Mouse (Mus musculus): Measurements from ENCODE around the gene Bloc1s1. TPM values are rescaled to one million over a fixed set of nuclear protein-coding genes. Genes with fewer than 3 reads are reported as not detected.

Bloc1s1 gene
- polyA plus RNA-seq (2015; fragmentation: Nextera tagmentation; extraction: Ambion mirVana), result 213 and 216 TPM in 2 replicates

DNA sequence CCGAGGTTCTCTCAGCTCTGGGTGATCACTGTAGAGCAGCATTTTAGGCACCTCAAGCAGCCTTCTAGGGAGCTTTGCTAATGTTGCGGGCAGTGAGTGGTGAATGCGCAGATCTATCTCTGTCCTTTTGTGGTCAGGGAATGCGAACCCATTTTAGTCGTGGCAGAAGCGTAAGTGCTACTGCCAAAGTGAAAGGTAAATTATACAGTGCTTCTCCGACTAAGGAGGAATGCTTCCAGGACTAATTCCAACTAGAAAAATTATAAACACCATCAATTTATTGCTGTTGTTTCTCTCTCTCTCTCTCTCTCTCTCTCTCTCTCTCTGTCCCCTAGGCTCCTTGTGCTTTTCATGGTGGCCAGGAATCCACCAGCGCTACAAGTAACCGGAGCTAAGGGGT lies at the start of gene Bloc1s1:
TSS of gene Bloc1s1 (minus strand) at position 101 of the 400 bp plus-strand sequence.
- Histone ChIP-seq H3K27me3 (ENCODE audit: control insufficient read depth, insufficient read depth, low read depth, low read length) (no peaks in the 10 kb centered on the region), H3K4me1 (replicated peaks; ENCODE audit: control insufficient read depth, insufficient read depth, low read length) (peaks cover 27% of the 10 kb centered on the region), H3K4me2 (ENCODE audit: low read depth, low read length) (peak within 1 kb of the TSS; percentile 94), H3K4me3 (ENCODE audit: low read length) (peak within 1 kb of the TSS; percentile 83), H3K27ac (ENCODE audit: low read length) (peak within 1 kb of the TSS; percentile 98), H3K36me3 (ENCODE audit: control insufficient read depth, insufficient read depth, low read length) (no peaks in the 10 kb centered on the region), H3K9ac (ENCODE audit: low read length) (peak within 1 kb of the TSS; percentile 83), H3K9me3 (ENCODE audit: control insufficient read depth, low read length) (no peaks in the 10 kb centered on the region)
- WGBS, result 57% methylated on average over 9 of the region's 9 CpGs
- no peak for ATAC-seq (ENCODE audit: low read depth)

DNA sequence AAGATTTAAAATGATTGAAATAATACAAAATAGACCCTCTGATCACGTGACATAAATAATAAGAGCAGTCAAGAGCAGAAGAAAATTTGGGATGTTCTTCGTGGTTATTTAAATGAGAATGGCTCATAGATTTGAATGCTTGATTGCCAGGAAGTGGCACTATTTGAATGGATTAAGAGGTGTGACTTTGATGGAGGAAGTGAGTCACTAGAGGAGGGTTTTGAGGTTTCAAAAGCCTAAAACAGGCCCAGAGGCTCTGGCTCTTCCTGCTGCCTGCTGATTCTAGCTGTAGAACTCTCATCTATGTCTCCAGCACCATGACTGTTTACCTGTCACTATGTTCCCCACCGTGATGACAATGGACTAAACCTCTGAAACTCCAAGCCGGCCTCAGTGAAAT lies 49.0 kb upstream of the Bloc1s1 start:
- 67% methylated on average over 4 of the region's 4 CpGs for WGBS
- no peaks in the 10 kb centered on the region for H3K9me3 ChIP-seq (ENCODE audit: control insufficient read depth, low read length)
- H3K4me3 ChIP-seq (ENCODE audit: low read length), result no peak overlapping the region
- no peaks in the 10 kb centered on the region for H3K27me3 ChIP-seq (ENCODE audit: control insufficient read depth, insufficient read depth, low read depth, low read length)
- no peaks in the 10 kb centered on the region for H3K36me3 ChIP-seq (ENCODE audit: control insufficient read depth, insufficient read depth, low read length)
- peaks cover 4% of the 10 kb centered on the region; the same call in 1 of the 2 replicates for H3K4me1 ChIP-seq (replicated peaks; ENCODE audit: control insufficient read depth, insufficient read depth, low read length)
- no peak overlapping the region for H3K27ac ChIP-seq (ENCODE audit: low read length)
- ATAC-seq (ENCODE audit: low read depth), result no peak
- H3K9ac ChIP-seq (ENCODE audit: low read length), result no peak overlapping the region
- no peak overlapping the region for H3K4me2 ChIP-seq (ENCODE audit: low read depth, low read length)

DNA sequence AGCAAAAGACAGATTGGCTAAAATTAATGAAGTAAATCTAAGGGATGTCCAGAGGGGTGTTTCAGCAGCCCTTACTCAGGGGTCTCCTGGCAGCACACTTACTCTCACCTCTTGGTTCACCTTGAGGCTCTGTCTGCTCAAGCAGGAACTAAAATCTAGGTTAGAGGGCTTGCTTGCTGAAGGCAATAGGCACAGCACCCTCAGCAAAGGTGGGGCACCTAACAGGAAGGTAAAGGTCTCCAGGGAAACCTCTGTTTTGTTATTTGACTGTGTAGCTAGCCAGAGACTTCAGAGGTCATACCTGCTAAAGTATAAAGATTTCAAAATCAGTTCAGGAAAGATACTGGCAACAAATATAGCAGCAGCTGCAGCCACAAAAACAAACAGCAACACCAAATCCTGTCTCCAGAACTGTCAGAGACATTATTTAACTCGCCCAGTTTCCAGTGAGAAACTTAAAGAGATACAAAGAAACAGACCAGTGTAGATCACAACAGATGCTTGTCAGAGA lies 47.0 kb upstream of the Bloc1s1 start:
- peaks cover 4% of the 10 kb centered on the region for H3K4me1 ChIP-seq (replicated peaks; ENCODE audit: control insufficient read depth, insufficient read depth, low read length)
- no peaks in the 10 kb centered on the region for H3K27me3 ChIP-seq (ENCODE audit: control insufficient read depth, insufficient read depth, low read depth, low read length)
- no peak for ATAC-seq (ENCODE audit: low read depth)
- H3K9ac ChIP-seq (ENCODE audit: low read length), result no peak overlapping the region
- no peaks in the 10 kb centered on the region for H3K9me3 ChIP-seq (ENCODE audit: control insufficient read depth, low read length)
- H3K4me3 ChIP-seq (ENCODE audit: low read length), result no peak overlapping the region
- WGBS, result 49% methylated on average over 1 of the region's 1 CpGs
- H3K4me2 ChIP-seq (ENCODE audit: low read depth, low read length), result no peak overlapping the region
- H3K36me3 ChIP-seq (ENCODE audit: control insufficient read depth, insufficient read depth, low read length), result no peaks in the 10 kb centered on the region
- no peak overlapping the region for H3K27ac ChIP-seq (ENCODE audit: low read length)

DNA sequence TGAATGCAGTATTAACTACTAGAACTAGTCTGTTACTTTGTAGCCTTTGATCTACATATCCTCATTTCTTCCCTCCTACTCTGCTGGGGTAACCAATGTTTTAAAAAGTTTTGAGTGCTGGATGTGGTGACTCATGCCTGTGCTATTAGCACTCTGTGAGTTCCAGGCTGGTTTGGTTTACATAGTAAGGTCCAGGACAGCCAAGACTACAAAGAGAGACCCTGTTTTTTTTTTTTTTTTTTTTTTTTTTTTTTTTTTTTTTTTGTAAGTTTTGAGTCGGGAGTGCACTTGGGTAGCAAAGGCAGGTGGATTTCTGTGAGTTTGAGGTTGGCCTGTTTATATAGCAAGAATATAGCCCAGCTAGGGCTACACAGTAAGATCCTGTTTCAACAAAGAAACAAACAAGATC lies 44.5 kb upstream of the Bloc1s1 start:
- Histone ChIP-seq H3K4me2 (ENCODE audit: low read depth, low read length) (no peak overlapping the region), H3K4me1 (replicated peaks; ENCODE audit: control insufficient read depth, insufficient read depth, low read length) (peaks cover 4% of the 10 kb centered on the region), H3K36me3 (ENCODE audit: control insufficient read depth, insufficient read depth, low read length) (no peaks in the 10 kb centered on the region), H3K27ac (ENCODE audit: low read length) (peak overlapping the region; percentile 69), H3K9me3 (ENCODE audit: control insufficient read depth, low read length) (no peaks in the 10 kb centered on the region), H3K4me3 (ENCODE audit: low read length) (no peak overlapping the region), H3K9ac (ENCODE audit: low read length) (0 out of 2 replicates have a peak overlapping the region, but pooled peaks have one; percentile 24), H3K27me3 (ENCODE audit: control insufficient read depth, insufficient read depth, low read depth, low read length) (no peaks in the 10 kb centered on the region)
- peak; percentile 92 for ATAC-seq (ENCODE audit: low read depth)
- WGBS, result 5% methylated on average over 1 of the region's 1 CpGs

DNA sequence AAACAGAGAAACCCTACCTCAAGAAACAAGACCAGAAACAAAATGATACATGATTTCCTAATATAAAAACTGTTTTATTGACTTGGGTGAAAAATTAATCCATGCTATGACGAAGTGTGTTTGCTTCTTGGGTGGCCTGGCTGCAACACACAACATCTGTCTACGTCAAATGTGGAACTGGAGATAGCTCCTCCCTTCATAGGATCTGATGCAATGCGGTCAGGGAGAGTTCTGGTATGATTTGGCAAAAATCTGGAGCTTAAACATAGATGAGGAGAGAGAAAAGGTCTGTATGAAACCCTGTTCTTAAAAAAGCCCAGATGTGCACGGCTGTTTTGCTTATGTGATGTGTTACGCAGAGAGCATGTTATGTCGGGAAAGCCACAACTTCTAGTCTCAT lies 42.0 kb upstream of the Bloc1s1 start:
- 62% methylated on average over 6 of the region's 6 CpGs for WGBS
- Histone ChIP-seq H3K27ac (ENCODE audit: low read length) (no peak overlapping the region), H3K9ac (ENCODE audit: low read length) (no peak overlapping the region), H3K36me3 (ENCODE audit: control insufficient read depth, insufficient read depth, low read length) (no peaks in the 10 kb centered on the region), H3K4me2 (ENCODE audit: low read depth, low read length) (no peak overlapping the region), H3K27me3 (ENCODE audit: control insufficient read depth, insufficient read depth, low read depth, low read length) (no peaks in the 10 kb centered on the region), H3K9me3 (ENCODE audit: control insufficient read depth, low read length) (no peaks in the 10 kb centered on the region), H3K4me1 (replicated peaks; ENCODE audit: control insufficient read depth, insufficient read depth, low read length) (peaks cover 4% of the 10 kb centered on the region), H3K4me3 (ENCODE audit: low read length) (no peak overlapping the region)
- ATAC-seq (ENCODE audit: low read depth), result peak; percentile 74

DNA sequence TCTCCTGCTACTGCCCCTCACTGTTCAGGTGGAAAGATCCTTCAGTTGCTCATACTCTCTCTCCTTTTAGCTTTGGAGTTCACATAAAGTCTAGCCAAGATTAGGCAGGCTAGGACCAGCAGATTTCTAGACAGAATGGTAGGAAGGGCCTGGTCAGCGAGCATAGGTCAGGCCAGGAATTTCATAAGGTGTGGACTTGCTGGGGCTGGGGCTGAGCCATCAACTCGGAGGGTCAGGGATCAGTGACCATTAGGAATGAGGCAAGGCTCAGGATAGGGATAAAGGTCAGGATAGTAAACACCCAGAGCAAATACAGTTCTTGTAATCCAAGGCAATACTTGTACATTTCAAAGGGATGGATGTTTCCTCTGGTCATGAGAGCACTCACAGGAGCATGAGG lies 41.1 kb upstream of the Bloc1s1 start:
- Histone ChIP-seq H3K9me3 (ENCODE audit: control insufficient read depth, low read length) (no peaks in the 10 kb centered on the region), H3K4me1 (replicated peaks; ENCODE audit: control insufficient read depth, insufficient read depth, low read length) (peaks cover 4% of the 10 kb centered on the region), H3K9ac (ENCODE audit: low read length) (no peak overlapping the region), H3K27me3 (ENCODE audit: control insufficient read depth, insufficient read depth, low read depth, low read length) (no peaks in the 10 kb centered on the region), H3K36me3 (ENCODE audit: control insufficient read depth, insufficient read depth, low read length) (no peaks in the 10 kb centered on the region), H3K4me3 (ENCODE audit: low read length) (no peak overlapping the region), H3K27ac (ENCODE audit: low read length) (no peak overlapping the region), H3K4me2 (ENCODE audit: low read depth, low read length) (no peak overlapping the region)
- no peak for ATAC-seq (ENCODE audit: low read depth)
- 52% methylated on average over 2 of the region's 2 CpGs for WGBS

DNA sequence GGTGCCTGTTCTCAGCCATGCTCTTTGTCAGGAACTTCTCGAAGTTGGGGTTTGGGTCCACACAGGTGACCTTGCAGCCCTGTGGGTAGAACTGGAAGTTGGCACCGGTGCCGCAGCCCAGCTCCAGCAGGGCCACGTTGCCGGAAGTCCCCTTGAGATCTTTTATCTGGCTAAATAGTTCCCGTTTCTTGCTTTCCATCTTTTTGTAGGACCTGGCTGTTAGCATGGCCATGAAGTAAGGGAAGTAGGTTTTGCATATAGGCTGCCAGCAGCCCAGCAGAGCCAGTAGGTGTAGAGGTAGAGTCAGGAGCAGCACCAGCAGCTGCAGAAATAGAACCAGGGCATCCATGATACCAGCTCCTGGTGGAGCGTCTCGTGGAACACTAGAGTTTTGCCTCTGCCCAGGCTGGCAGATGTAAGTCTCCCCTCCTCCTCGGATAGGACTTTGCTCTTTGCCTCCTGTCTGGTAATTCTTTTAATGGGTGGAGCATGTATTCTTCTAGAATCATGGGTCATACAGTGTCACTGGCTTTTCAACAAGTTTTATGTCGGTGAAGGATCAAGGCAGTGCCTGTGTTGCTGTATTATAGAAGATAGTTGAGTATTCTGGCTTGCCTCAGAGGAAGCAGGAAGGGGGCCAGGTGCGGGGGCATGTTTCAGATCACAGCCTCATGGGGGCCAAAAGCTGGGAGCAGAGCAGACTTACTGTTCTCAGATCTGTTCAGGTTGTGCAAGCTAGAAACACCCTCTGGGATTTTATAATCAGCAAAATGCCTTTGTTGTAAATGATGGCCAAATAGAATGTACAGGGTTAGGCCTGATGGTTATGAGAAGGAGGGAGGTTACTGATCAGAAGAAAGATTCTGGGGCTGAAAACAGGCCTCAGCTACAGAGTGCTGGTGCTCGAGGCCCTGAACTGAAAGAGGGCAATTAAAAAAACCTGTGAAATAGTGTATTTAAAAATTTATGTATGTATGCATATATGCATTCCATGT lies 37.1 kb upstream of the Bloc1s1 start, which contains the start of gene Mettl7b:
TSS of gene Mettl7b (minus strand) at position 399 of the 995 bp plus-strand sequence.
- H3K9me3 ChIP-seq (ENCODE audit: control insufficient read depth, low read length), result no peaks in the 10 kb centered on the region
- 71% methylated on average over 12 of the region's 12 CpGs for WGBS
- no peak for ATAC-seq (ENCODE audit: low read depth)
- H3K27me3 ChIP-seq (ENCODE audit: control insufficient read depth, insufficient read depth, low read depth, low read length), result no peaks in the 10 kb centered on the region
- no peaks in the 10 kb centered on the region for H3K36me3 ChIP-seq (ENCODE audit: control insufficient read depth, insufficient read depth, low read length)
- H3K4me1 ChIP-seq (replicated peaks; ENCODE audit: control insufficient read depth, insufficient read depth, low read length), result no peaks in the 10 kb centered on the region
- H3K4me3 ChIP-seq (ENCODE audit: low read length), result no peak within 1 kb of the TSS
- no peak within 1 kb of the TSS for H3K4me2 ChIP-seq (ENCODE audit: low read depth, low read length)
- H3K27ac ChIP-seq (ENCODE audit: low read length), result no peak within 1 kb of the TSS
- no peak within 1 kb of the TSS for H3K9ac ChIP-seq (ENCODE audit: low read length)

DNA sequence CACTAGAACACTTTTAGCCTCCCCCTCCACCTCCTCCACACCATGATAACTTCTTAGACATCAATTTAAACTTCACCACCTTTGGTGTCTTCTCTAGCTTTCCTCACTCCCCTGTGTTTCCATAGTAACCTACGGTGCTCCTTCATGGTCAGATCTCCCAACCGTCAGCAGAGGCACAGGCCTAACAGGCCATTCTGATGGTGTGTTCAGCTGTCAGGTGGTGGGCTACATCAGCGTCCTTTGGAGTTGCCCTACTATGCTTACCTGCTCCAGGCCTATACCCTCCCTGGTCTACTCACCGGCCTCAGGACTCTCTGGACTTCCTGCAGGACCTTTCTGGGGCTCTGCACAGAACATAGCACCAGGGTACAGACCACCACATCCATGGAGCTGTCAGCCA lies 36.3 kb upstream of the Bloc1s1 start:
- Histone ChIP-seq H3K4me2 (ENCODE audit: low read depth, low read length) (no peak overlapping the region), H3K36me3 (ENCODE audit: control insufficient read depth, insufficient read depth, low read length) (no peaks in the 10 kb centered on the region), H3K27me3 (ENCODE audit: control insufficient read depth, insufficient read depth, low read depth, low read length) (no peaks in the 10 kb centered on the region), H3K9ac (ENCODE audit: low read length) (no peak overlapping the region), H3K4me3 (ENCODE audit: low read length) (no peak overlapping the region), H3K9me3 (ENCODE audit: control insufficient read depth, low read length) (no peaks in the 10 kb centered on the region), H3K4me1 (replicated peaks; ENCODE audit: control insufficient read depth, insufficient read depth, low read length) (no peaks in the 10 kb centered on the region), H3K27ac (ENCODE audit: low read length) (no peak overlapping the region)
- ATAC-seq (ENCODE audit: low read depth), result no peak
- 55% methylated on average over 4 of the region's 4 CpGs for WGBS

DNA sequence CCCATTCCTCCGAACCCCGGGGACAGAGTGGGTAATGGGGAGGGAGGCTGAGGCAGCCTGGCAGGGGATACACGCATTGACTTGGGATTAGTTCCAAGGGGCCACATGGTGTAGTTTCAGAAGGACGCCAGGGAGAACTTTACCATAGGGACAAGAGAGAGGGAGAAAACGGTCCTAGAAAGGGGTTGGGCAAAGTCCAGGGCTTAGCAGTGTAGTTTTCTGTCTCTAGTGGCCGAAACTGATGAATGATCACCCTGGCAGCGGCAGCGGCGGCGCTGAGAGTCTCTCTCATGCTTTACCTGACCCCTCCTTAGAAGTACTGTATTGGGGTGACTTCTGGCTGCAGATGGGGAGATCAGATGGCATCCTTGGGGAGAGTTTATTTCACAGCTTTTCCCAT lies 34.5 kb upstream of the Bloc1s1 start:
- no peaks in the 10 kb centered on the region for H3K27me3 ChIP-seq (ENCODE audit: control insufficient read depth, insufficient read depth, low read depth, low read length)
- H3K9ac ChIP-seq (ENCODE audit: low read length), result no peak overlapping the region
- no peak for ATAC-seq (ENCODE audit: low read depth)
- H3K9me3 ChIP-seq (ENCODE audit: control insufficient read depth, low read length), result no peaks in the 10 kb centered on the region
- no peaks in the 10 kb centered on the region for H3K36me3 ChIP-seq (ENCODE audit: control insufficient read depth, insufficient read depth, low read length)
- H3K4me1 ChIP-seq (replicated peaks; ENCODE audit: control insufficient read depth, insufficient read depth, low read length), result no peaks in the 10 kb centered on the region
- H3K27ac ChIP-seq (ENCODE audit: low read length), result no peak overlapping the region
- 68% methylated on average over 10 of the region's 10 CpGs for WGBS
- no peak overlapping the region for H3K4me3 ChIP-seq (ENCODE audit: low read length)
- H3K4me2 ChIP-seq (ENCODE audit: low read depth, low read length), result no peak overlapping the region

Measured in lung, embryonic 16.5 days (tissue).